Mouse (Mus musculus): ENCODE measurements around the gene Agr2. TPM values are rescaled to one million over a fixed set of nuclear protein-coding genes. Genes with fewer than 3 reads are reported as not detected.

The Agr2 gene
- polyA plus RNA-seq, 1 experiment from 2014 or later, result 255 TPM

GRCm38 (mm10) chr12:36032419-36032818 lies 39.7 kb downstream of the Agr2 start:
- Histone ChIP-seq H3K27ac (ENCODE audit: low read length) (no peak overlapping the region), H3K27me3 (ENCODE audit: control insufficient read depth, insufficient read depth, low read length) (no peaks in the 10 kb centered on the region), H3K36me3 (ENCODE audit: control insufficient read depth, insufficient read depth, low read length) (no peaks in the 10 kb centered on the region), H3K9ac (ENCODE audit: low read length) (no peak overlapping the region), H3K4me2 (ENCODE audit: low read depth, low read length) (no peak overlapping the region), H3K4me3 (replicated peaks; ENCODE audit: low read length) (no peak overlapping the region), H3K4me1 (ENCODE audit: control insufficient read depth, insufficient read depth, low read length) (no peaks in the 10 kb centered on the region), H3K9me3 (replicated peaks; ENCODE audit: control insufficient read depth, low read length) (no peaks in the 10 kb centered on the region)
- ATAC-seq (ENCODE audit: insufficient read depth, low FRiP score), result no peak
- 66% methylated on average over 4 of the region's 4 CpGs for WGBS

DNA sequence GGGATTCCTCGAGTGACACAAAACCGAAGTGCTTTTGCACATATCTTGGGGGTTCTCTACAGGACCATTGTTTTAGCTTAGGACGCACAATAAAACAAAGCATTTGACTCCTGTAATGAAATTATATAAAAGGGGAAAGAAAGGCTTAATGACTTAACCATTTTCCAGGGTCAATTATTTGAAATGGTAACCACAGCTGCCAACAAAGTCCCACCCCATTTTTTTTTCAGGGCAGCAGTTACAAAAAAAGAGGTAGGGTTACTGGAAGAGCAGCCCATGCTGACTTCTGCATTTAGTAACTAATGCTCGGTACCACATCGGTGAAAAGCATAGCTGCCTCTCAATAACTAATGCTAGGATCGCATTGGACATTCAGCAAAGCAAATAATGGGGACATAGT lies 42.8 kb downstream of the Agr2 start:
- H3K36me3 ChIP-seq (ENCODE audit: control insufficient read depth, insufficient read depth, low read length), result no peaks in the 10 kb centered on the region
- H3K9me3 ChIP-seq (replicated peaks; ENCODE audit: control insufficient read depth, low read length), result no peaks in the 10 kb centered on the region
- H3K4me1 ChIP-seq (ENCODE audit: control insufficient read depth, insufficient read depth, low read length), result peaks cover 5% of the 10 kb centered on the region; the same call in 1 of the 2 replicates
- H3K4me2 ChIP-seq (ENCODE audit: low read depth, low read length), result no peak overlapping the region
- no peak for ATAC-seq (ENCODE audit: insufficient read depth, low FRiP score)
- no peaks in the 10 kb centered on the region for H3K27me3 ChIP-seq (ENCODE audit: control insufficient read depth, insufficient read depth, low read length)
- H3K9ac ChIP-seq (ENCODE audit: low read length), result no peak overlapping the region
- H3K27ac ChIP-seq (ENCODE audit: low read length), result no peak overlapping the region
- WGBS, result 94% methylated on average over 6 of the region's 6 CpGs
- H3K4me3 ChIP-seq (replicated peaks; ENCODE audit: low read length), result no peak overlapping the region

GRCm38 (mm10) chr12:36036121-36036520 lies 43.4 kb downstream of the Agr2 start:
- Histone ChIP-seq H3K4me1 (ENCODE audit: control insufficient read depth, insufficient read depth, low read length) (peaks cover 9% of the 10 kb centered on the region; the same call in 1 of the 2 replicates), H3K4me3 (replicated peaks; ENCODE audit: low read length) (no peak overlapping the region), H3K9ac (ENCODE audit: low read length) (no peak overlapping the region), H3K4me2 (ENCODE audit: low read depth, low read length) (no peak overlapping the region), H3K9me3 (replicated peaks; ENCODE audit: control insufficient read depth, low read length) (no peaks in the 10 kb centered on the region), H3K27ac (ENCODE audit: low read length) (no peak overlapping the region), H3K36me3 (ENCODE audit: control insufficient read depth, insufficient read depth, low read length) (no peaks in the 10 kb centered on the region), H3K27me3 (ENCODE audit: control insufficient read depth, insufficient read depth, low read length) (no peaks in the 10 kb centered on the region)
- 97% methylated on average over 7 of the region's 7 CpGs for WGBS
- ATAC-seq (ENCODE audit: insufficient read depth, low FRiP score), result no peak

DNA sequence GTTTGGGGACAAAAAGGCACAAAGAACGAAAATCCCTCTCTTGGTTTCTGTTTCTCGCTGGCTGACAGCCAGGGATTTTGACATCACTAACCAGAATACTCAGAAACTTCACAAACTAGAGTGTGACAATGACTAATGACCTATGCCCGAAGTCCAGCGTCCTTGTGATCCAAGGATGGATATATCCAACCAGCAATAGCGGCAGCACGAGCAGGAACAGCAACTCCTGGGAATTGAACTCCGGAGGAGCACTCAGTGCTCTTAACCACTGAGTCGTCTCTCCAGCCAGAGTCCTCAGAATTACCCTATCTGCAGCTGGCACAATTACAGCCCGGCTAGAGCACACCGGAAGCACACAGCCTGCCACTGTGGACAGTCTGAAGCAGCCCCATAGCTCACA lies 44.1 kb downstream of the Agr2 start:
- ATAC-seq (ENCODE audit: insufficient read depth, low FRiP score), result no peak
- 58% methylated on average over 10 of the region's 10 CpGs for WGBS
- peaks cover 12% of the 10 kb centered on the region; the same call in 1 of the 2 replicates for H3K4me1 ChIP-seq (ENCODE audit: control insufficient read depth, insufficient read depth, low read length)
- H3K36me3 ChIP-seq (ENCODE audit: control insufficient read depth, insufficient read depth, low read length), result no peaks in the 10 kb centered on the region
- H3K9me3 ChIP-seq (replicated peaks; ENCODE audit: control insufficient read depth, low read length), result no peaks in the 10 kb centered on the region
- no peak overlapping the region for H3K9ac ChIP-seq (ENCODE audit: low read length)
- no peaks in the 10 kb centered on the region for H3K27me3 ChIP-seq (ENCODE audit: control insufficient read depth, insufficient read depth, low read length)
- H3K4me2 ChIP-seq (ENCODE audit: low read depth, low read length), result no peak overlapping the region
- no peak overlapping the region for H3K27ac ChIP-seq (ENCODE audit: low read length)
- no peak overlapping the region for H3K4me3 ChIP-seq (replicated peaks; ENCODE audit: low read length)

- H3K27ac ChIP-seq (ENCODE audit: low read length), result peak overlapping the region; percentile 19; the same call in 1 of the 2 replicates
- 0 out of 2 replicates have a peak overlapping the region, but pooled peaks have one; percentile 12 for H3K9ac ChIP-seq (ENCODE audit: low read length)
- H3K36me3 ChIP-seq (ENCODE audit: control insufficient read depth, insufficient read depth, low read length), result no peaks in the 10 kb centered on the region
- H3K27me3 ChIP-seq (ENCODE audit: control insufficient read depth, insufficient read depth, low read length), result no peaks in the 10 kb centered on the region
- WGBS, result 51% methylated on average over 9 of the region's 9 CpGs
- H3K4me2 ChIP-seq (ENCODE audit: low read depth, low read length), result peak overlapping the region; percentile 34
- peak overlapping the region; percentile 16 for H3K4me3 ChIP-seq (replicated peaks; ENCODE audit: low read length)
- ATAC-seq (ENCODE audit: insufficient read depth, low FRiP score), result no peak
- H3K4me1 ChIP-seq (ENCODE audit: control insufficient read depth, insufficient read depth, low read length), result peaks cover 12% of the 10 kb centered on the region; the same call in 1 of the 2 replicates
- H3K9me3 ChIP-seq (replicated peaks; ENCODE audit: control insufficient read depth, low read length), result no peaks in the 10 kb centered on the region
Measured at GRCm38 (mm10) chr12:36039541-36040084, 46.9 kb downstream of the Agr2 start.

GRCm38 (mm10) chr12:36040571-36041280 lies 48.0 kb downstream of the Agr2 start:
- Histone ChIP-seq H3K27me3 (ENCODE audit: control insufficient read depth, insufficient read depth, low read length) (no peaks in the 10 kb centered on the region), H3K4me1 (ENCODE audit: control insufficient read depth, insufficient read depth, low read length) (peaks cover 12% of the 10 kb centered on the region; the same call in 1 of the 2 replicates), H3K9ac (ENCODE audit: low read length) (peak overlapping the region; percentile 89), H3K4me2 (ENCODE audit: low read depth, low read length) (peak overlapping the region; percentile 95), H3K9me3 (replicated peaks; ENCODE audit: control insufficient read depth, low read length) (no peaks in the 10 kb centered on the region), H3K36me3 (ENCODE audit: control insufficient read depth, insufficient read depth, low read length) (no peaks in the 10 kb centered on the region), H3K27ac (ENCODE audit: low read length) (no peak overlapping the region), H3K4me3 (replicated peaks; ENCODE audit: low read length) (peak overlapping the region; percentile 91)
- ATAC-seq (ENCODE audit: insufficient read depth, low FRiP score), result no peak
- 48% methylated on average over 10 of the region's 10 CpGs for WGBS

DNA sequence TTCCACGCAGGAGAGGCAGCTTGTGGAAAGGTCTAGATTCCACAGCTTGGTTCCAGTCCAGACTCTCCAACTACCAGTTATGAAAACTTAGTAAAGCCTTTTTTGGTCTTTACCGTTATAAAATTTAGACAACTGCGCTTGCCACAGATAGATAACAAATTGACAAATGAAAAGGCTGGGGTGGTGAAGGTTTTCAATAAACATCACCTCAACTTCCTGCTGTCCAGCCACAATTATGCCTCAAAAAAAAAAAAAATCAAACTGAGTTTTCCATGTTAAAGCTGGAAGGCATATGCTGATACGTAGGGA lies 48.5 kb downstream of the Agr2 start:
- H3K27me3 ChIP-seq (ENCODE audit: control insufficient read depth, insufficient read depth, low read length), result no peaks in the 10 kb centered on the region
- ATAC-seq (ENCODE audit: insufficient read depth, low FRiP score), result no peak
- peak overlapping the region; percentile 91 for H3K4me3 ChIP-seq (replicated peaks; ENCODE audit: low read length)
- peak overlapping the region; percentile 95 for H3K4me2 ChIP-seq (ENCODE audit: low read depth, low read length)
- H3K4me1 ChIP-seq (ENCODE audit: control insufficient read depth, insufficient read depth, low read length), result peaks cover 12% of the 10 kb centered on the region; the same call in 1 of the 2 replicates
- no peak overlapping the region for H3K27ac ChIP-seq (ENCODE audit: low read length)
- WGBS, result 27% methylated on average over 4 of the region's 4 CpGs
- H3K9me3 ChIP-seq (replicated peaks; ENCODE audit: control insufficient read depth, low read length), result no peaks in the 10 kb centered on the region
- peak overlapping the region; percentile 89 for H3K9ac ChIP-seq (ENCODE audit: low read length)
- H3K36me3 ChIP-seq (ENCODE audit: control insufficient read depth, insufficient read depth, low read length), result no peaks in the 10 kb centered on the region

GRCm38 (mm10) chr12:36041703-36042347 lies 49.1 kb downstream of the Agr2 start:
- peak overlapping the region; percentile 91 for H3K4me3 ChIP-seq (replicated peaks; ENCODE audit: low read length)
- no peaks in the 10 kb centered on the region for H3K9me3 ChIP-seq (replicated peaks; ENCODE audit: control insufficient read depth, low read length)
- WGBS, result under 1% methylated on average over 50 of the region's 50 CpGs
- H3K27ac ChIP-seq (ENCODE audit: low read length), result peak overlapping the region; percentile 72
- no peaks in the 10 kb centered on the region for H3K27me3 ChIP-seq (ENCODE audit: control insufficient read depth, insufficient read depth, low read length)
- no peaks in the 10 kb centered on the region for H3K36me3 ChIP-seq (ENCODE audit: control insufficient read depth, insufficient read depth, low read length)
- peak overlapping the region; percentile 89 for H3K9ac ChIP-seq (ENCODE audit: low read length)
- peaks cover 12% of the 10 kb centered on the region; the same call in 1 of the 2 replicates for H3K4me1 ChIP-seq (ENCODE audit: control insufficient read depth, insufficient read depth, low read length)
- H3K4me2 ChIP-seq (ENCODE audit: low read depth, low read length), result peak overlapping the region; percentile 95
- peak; percentile 61 for ATAC-seq (ENCODE audit: insufficient read depth, low FRiP score)

GRCm38 (mm10) chr12:36042348-36042778 lies 49.7 kb downstream of the Agr2 start, which contains the start of gene Tspan13:
Gene Tspan13 (minus strand): TSS chr12:36042500.
- Histone ChIP-seq H3K27me3 (ENCODE audit: control insufficient read depth, insufficient read depth, low read length) (no peaks in the 10 kb centered on the region), H3K4me2 (ENCODE audit: low read depth, low read length) (peak within 1 kb of the TSS; percentile 95), H3K9ac (ENCODE audit: low read length) (peak within 1 kb of the TSS; percentile 89), H3K9me3 (replicated peaks; ENCODE audit: control insufficient read depth, low read length) (no peaks in the 10 kb centered on the region), H3K4me3 (replicated peaks; ENCODE audit: low read length) (peak within 1 kb of the TSS; percentile 91), H3K27ac (ENCODE audit: low read length) (peak within 1 kb of the TSS; percentile 72), H3K4me1 (ENCODE audit: control insufficient read depth, insufficient read depth, low read length) (peaks cover 12% of the 10 kb centered on the region; the same call in 1 of the 2 replicates), H3K36me3 (ENCODE audit: control insufficient read depth, insufficient read depth, low read length) (no peaks in the 10 kb centered on the region)
- peak; percentile 98 for ATAC-seq (ENCODE audit: insufficient read depth, low FRiP score)
- 1% methylated on average over 35 of the region's 35 CpGs for WGBS

Measured in stomach, embryonic 16.5 days (tissue).